Mouse (Mus musculus) layer of hippocampus, adult 2 months (tissue): Measurements from ENCODE around the gene Abr. TPM values are rescaled to one million over a fixed set of nuclear protein-coding genes. Genes with fewer than 3 reads are reported as not detected.

ENCODE experiments used
- DNase-seq, 2 experiments: peaks; one replicate each; pipeline ENCODE4 v3.0.0; 2022; ENCODE audit warnings: low spot score in 2 of 2
- H3K27ac ChIP-seq: fragments of 200-600 bp; 2 replicates; pipeline ENCODE4 v1.8.1; 2022
- H3K4me3 ChIP-seq: fragments of 200-600 bp; 2 replicates; pipeline ENCODE4 v1.8.1; 2022; ENCODE audit warnings: mild to moderate bottlenecking
- CTCF ChIP-seq: fragments of 200-600 bp; conservative IDR thresholded peaks from 2 replicates; pipeline ENCODE4 v1.8.1; 2022; ENCODE audit warnings: antibody characterized with exemption, mild to moderate bottlenecking, moderate library complexity
- total RNA-seq, 2 experiments: library from RNA; stranded (reverse); gene quantifications; 2 replicates each; pipeline ENCODE4 v1.2.3; 2021

Abr gene
- total RNA-seq, 2 experiments from 2014 or later = 528 to 537 TPM

DNA sequence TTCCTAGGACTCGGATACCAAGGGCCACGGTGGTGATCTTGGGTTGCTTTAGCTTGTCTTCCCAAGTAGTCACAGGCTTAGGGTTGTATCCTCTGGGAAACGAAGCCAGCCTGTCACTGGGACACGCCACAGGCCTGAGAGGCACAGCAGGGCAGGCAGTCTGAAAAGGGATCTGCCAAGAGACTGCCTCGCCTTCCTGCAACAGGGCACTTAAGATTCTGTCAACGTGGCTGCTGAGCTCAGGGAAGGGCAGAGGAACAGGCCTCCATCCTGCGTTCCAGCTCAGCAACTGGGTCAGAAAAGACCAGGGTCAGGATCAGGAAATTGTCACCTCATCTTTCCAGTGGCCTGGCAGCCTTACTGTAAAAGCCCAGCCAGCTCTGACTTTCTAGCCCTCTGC is 192.6 kb downstream of the Abr start:
- TF ChIP-seq CTCF = no peak
- Histone ChIP-seq H3K4me3 (no peak overlapping the region), H3K27ac (peak overlapping the region; percentile 68)
- DNase-seq = no peak

DNA sequence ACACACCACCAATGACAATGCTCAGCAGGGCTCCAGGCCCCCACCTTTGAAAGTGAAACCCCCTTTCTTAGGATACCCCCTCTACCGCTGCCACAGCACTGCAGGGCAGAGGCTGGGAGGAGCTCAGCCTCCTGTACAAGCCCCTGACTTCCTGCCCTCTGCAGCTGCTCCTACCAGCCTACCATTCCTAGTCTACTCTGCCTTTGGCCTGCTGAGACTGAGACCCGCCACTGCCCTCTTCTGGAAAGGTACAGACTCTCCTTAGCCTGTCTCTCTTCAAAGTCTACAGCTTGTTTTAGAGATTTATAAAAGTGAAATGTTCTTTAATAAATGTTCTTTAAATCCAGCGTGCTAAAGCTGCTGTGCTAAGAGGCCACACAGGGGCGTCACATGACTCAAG is 193.1 kb downstream of the Abr start:
- no peak overlapping the region for H3K4me3 ChIP-seq
- no peak for DNase-seq
- peak; percentile 58 for TF ChIP-seq CTCF
- H3K27ac ChIP-seq = peak overlapping the region; percentile 68

DNA sequence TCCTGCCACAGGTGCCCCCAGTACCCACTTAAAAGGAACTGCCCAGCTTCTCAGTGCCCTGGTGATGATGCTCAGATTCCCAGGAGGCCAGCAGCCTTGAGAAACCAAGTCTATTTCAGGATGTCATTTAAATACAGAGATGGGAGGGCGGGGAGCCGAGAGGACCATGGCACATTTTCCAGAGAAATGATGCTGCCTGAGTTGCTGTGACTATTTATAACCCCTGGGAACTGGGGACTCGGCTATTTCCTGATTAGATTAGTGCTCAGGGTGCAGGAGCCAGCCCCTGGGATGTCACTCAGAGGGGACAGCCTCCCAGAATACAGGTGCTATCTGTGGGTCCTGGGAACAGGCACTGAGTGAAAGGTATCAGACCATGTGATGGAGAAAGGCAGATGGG is 194.3 kb downstream of the Abr start:
- no peak for DNase-seq
- H3K27ac ChIP-seq = peak overlapping the region; percentile 68
- H3K4me3 ChIP-seq = no peak overlapping the region
- TF ChIP-seq CTCF = no peak

DNA sequence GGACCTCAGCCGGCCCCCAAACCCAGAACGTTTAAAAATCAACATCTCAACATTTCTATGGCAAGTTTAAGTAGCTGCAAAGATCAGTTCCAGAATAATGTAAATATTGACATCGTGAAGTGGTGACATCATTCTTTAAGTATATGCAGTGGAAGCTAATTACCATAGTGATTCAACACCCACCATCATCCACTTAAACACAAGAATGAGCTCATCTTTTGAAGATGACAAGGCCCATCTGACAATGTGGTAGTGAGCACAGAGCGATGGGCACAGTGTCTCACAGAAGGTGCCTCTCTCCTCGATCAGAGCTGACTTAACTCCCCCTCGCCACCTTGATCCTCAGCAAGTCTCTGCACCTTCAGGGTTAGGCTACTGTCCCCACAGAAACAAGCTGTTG is 196.4 kb downstream of the Abr start:
- no peak for TF ChIP-seq CTCF
- no peak for DNase-seq
- peak overlapping the region; percentile 68 for H3K27ac ChIP-seq

DNA sequence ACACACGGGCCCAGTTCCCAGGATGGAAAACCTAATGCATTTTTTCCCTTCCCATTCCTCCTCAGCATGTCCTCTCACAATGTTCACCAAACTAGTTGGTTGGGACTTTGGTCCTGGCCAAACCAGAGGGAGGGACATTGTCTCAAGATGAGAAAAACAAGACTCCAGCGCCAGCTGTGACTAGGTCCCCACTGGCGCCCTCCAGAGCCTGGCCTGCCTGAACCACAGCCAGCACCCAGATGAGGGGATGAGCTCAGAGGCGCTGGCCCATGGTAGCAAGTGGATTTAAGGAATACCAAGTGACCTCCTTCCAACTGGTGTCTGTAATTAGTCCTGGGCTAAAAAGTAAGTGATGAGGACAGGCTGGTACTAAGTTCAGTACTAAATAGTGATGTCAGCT is 201.2 kb downstream of the Abr start:
- no peak for DNase-seq
- Histone ChIP-seq H3K27ac (peak overlapping the region; percentile 56; the same call in 1 of the 2 replicates), H3K4me3 (no peak overlapping the region)
- no peak for TF ChIP-seq CTCF

More for the DNA sequence above, 196.4 kb downstream of the Abr start:
- H3K4me3 ChIP-seq = no peak overlapping the region

DNA sequence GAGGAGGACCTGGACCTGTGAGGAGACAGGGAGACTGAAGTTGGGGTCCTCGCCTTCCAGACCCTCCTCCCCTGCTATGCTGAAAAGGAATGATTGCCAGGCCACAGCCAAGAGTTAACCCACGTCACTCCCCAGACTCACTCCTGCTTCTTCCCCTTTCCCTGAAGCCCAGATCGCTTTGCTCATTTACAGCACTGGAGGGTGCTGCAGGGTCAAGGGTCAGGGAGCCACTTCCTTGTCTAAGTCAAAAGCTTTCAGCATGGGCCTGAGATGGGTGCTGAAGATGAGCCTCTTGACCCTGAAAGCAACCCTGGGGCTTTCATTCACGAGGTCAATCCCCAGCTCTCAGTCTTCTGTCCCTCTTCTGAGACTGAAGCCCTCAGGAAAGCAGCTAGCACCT is 202.9 kb downstream of the Abr start:
- DNase-seq = no peak
- Histone ChIP-seq H3K27ac (peak overlapping the region; percentile 78), H3K4me3 (no peak overlapping the region)
- peak; percentile 53 for TF ChIP-seq CTCF

DNA sequence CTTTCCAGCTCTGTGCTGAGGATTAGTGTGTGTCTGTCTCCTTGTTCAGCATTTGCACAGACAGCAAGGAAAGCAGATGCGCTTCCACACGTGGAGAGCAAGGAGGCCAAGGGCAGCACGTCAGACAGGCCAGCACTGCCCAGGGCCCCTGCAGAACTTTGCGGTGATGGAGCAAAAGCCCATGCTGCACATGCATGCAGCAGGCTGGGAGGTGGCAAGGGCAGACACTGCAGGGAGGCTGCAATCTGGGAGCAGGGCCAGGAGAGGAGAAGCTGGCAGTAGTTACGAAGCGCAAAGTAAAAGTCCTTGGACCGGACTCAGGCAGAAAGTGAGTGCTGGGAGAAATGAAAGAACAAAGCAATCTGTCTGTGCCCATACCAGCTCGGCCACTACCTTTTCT is 203.7 kb downstream of the Abr start:
- Histone ChIP-seq H3K27ac (peak overlapping the region; percentile 78), H3K4me3 (no peak overlapping the region)
- no peak for DNase-seq
- TF ChIP-seq CTCF = no peak

DNA sequence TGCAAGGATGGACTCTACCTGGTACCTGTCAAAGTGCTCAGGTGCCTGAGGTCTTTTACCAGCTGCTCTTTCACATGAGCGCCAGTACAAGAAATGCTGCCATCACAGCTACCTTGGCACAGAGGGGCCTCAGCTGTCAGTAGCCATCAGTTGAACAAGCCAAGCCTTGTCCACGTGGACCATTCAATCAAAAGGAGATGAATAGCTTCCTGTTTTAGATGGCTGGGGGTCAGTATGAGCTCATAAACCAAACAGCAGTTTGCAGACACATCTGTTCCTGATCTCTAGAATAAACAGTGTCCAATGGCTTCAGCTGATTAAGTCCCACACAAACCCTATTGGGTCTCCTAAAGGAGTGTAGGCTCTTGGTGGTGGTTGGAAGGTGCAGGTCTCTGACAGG is 206.1 kb downstream of the Abr start:
- DNase-seq = no peak
- no peak for TF ChIP-seq CTCF
- peak overlapping the region; percentile 43 for H3K27ac ChIP-seq
- no peak overlapping the region for H3K4me3 ChIP-seq

DNA sequence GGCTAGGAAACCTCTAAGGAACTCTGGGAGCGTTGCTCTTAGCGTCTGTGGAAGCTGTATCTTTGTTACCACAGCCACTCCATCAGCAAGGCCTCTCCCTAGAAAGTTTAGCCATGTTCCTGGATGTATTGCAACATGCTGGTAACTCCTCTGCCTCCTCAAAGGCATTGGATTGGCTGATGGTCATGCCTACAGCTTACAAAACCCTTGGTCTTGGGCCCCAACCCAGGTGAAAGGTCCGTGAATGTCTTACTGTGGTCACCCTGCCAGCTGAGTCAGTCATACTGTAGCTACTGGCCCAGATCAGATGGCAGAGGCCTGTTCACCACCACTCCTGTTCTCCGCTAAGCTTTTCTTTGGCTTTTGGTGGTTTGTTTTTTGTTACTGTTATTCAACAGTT is 207.1 kb downstream of the Abr start:
- DNase-seq = no peak
- no peak overlapping the region for H3K4me3 ChIP-seq
- TF ChIP-seq CTCF = no peak
- peak overlapping the region; percentile 43; the same call in 1 of the 2 replicates for H3K27ac ChIP-seq

DNA sequence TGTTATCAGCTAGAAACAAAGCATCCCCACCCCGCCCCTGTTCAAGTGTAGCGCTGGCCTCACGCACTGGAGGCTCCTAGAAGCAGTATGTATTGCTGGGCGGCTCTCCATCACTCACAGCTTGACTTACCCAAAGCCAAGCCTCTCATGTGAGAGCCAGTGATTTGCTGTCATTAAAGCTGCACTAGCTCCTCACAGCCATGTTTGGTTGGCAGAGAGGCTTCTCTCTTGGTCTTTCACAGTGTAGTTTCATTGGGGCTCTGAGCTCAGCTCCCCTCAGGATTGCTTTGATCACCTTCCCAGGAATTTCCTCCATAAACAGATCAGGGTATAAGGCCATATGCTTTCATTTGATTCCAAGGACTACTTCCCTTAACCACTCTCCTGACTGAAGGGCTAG is 208.9 kb downstream of the Abr start:
- peak in 1 of 2 experiments; percentile 10 for DNase-seq
- TF ChIP-seq CTCF = no peak
- peak overlapping the region; percentile 37; the same call in 1 of the 2 replicates for H3K27ac ChIP-seq
- H3K4me3 ChIP-seq = no peak overlapping the region

DNA sequence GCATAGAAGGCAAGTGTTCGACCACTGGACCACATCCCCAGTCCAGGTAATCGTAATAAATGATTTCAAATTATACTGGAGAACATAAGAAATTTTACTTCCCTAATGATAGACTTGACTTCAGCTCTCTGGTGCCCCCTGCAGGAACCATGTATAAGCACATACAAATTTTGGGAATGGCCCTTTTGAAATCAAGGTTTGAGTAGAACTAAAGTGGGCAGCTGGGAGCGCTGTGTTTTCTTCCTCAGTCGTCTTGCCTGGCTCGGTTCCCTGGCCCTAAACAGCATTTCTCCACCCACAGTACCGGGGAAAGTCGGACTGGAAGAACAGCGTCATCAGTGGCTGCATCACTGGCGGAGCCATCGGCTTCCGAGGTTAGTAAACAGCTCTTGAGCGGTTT is 211.3 kb downstream of the Abr start:
- peak; percentile 83 for TF ChIP-seq CTCF
- Histone ChIP-seq H3K27ac (no peak overlapping the region), H3K4me3 (no peak overlapping the region)
- DNase-seq = peak; percentile 49 to 74

DNA sequence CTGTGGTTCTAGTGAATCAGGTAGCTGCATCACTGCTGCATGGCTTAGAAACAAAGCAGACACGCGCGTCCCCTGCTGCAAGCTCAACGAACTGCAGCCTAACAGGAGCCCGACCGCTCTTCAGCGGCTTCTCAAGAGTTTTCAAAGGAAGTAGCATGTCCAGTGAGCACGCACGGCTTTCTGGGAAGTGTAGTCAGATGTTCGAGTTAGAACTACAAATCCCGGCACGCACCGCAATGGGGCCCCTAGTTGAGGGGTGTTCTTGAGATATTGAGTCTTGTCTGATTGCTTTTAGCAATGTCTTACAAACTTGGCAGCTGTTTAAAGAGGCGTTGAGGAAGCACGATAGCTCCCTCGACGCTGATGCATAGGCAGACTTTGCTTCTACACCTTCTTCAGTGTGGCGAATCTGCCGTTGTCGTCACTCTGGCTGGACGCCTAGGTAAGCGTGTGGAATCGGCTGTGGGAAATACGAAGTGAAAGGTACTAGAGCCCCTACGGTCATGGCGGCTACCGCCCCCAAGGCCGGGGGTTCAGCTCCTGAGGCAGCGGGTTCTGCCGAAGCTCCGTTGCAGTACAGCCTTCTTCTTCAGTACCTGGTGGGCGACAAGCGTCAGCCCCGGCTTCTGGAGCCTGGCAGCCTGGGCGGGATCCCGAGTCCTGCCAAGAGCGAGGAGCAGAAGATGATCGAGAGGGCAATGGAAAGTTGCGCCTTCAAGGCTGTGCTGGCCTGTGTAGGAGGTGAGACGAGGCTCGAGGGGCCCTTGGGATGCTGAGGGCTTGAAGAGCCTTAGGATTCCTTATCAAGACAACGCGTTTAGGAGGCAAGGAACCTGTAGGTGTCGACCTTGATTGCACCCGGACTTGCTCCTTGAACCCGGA is 215.2 kb downstream of the Abr start, which contains the start of gene Timm22:
Timm22 (plus strand) TSS at position 251 of the 882 bp plus-strand sequence.
- Histone ChIP-seq H3K27ac (peak within 1 kb of the TSS; percentile 92), H3K4me3 (peak within 1 kb of the TSS; percentile 79)
- DNase-seq = peak; percentile 96 to 97
- TF ChIP-seq CTCF = peak; percentile 97

DNA sequence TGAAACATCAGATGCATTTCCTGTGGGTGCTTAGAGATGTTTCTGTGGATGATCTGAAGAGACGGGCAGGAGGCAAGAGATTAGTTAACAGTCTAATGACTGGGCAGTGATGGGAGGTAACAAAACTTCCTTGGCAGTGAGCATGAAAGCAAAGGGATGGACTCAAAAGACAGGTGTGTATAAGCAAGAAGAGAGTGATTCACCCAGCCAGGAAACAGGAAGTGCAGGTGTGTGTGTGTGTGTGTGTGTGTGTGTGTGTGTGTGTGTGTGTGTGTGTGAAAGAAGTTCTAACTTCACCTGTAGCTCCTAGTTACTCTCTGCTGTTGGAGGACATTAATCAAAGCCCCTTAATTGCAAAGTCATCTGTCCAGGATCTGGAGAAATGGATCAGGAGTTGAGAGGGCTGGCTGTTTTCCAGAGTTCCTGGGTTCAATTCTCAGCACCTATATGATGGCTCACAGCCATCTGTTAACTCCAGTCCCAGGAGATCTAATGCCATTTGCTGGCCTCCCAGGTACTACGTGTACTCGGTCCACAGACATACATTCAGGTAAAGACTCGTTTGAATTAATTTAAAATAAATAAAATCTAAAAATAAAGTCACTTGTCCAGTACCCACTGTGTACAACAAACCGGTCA is 216.4 kb downstream of the Abr start:
- no peak for DNase-seq
- H3K4me3 ChIP-seq = no peak overlapping the region
- no peak for TF ChIP-seq CTCF
- H3K27ac ChIP-seq = no peak overlapping the region
